Mouse (Mus musculus) adrenal gland, adult 18-20 months (tissue): ENCODE measurements around the gene Akr1b7. TPM values are rescaled to one million over a fixed set of nuclear protein-coding genes. Genes with fewer than 3 reads are reported as not detected.
"Not testable (repeated sequence)": the region's sequence is repeated elsewhere in the genome, so short reads cannot be mapped to it uniquely, and the experiment has no call there.

Experiments used
- DNase-seq, 2 experiments: peaks; one replicate each; pipeline ENCODE4 v3.0.0; 2021 to 2022; ENCODE audit warnings: low spot score in 2 of 2
- long read RNA-seq, 2 experiments: library from polyadenylated mRNA; stranded (forward); transcript quantifications; one replicate each; pipeline ENCODE4 v2.0.0; 2021
- total RNA-seq, 2 experiments: library from RNA; stranded (reverse); gene quantifications; 1 replicate in 1 of 2; 2 replicates in 1 of 2; pipeline ENCODE4 v1.2.3; 2021

Akr1b7 gene
- 1,000 to 10,000 TPM; 2,529 to 6,211 TPM for total RNA-seq
- long read RNA-seq, experiment 1, transcript Akr1b7-201 (10 exons, 1,281 nt), result major isoform, 2,324 of 2,534 reads
- long read RNA-seq, experiment 1, partial matches to known transcripts, result 67 of 2,534 reads
- long read RNA-seq, experiment 1, other reads (novel, unspliced or antisense), result 143 of 2,534 reads
- long read RNA-seq, experiment 2, transcript Akr1b7-201 (10 exons, 1,281 nt), result major isoform, 3,660 of 4,015 reads
- long read RNA-seq, experiment 2, partial matches to known transcripts, result 218 of 4,015 reads
- long read RNA-seq, experiment 2, other reads (novel, unspliced or antisense), result 137 of 4,015 reads

GRCm38 (mm10) chr6:34412023-34412422 lies at the start of gene Akr1b7:
Akr1b7 (plus strand) TSS chr6:34412334.
- peak; percentile 54 to 79 for DNase-seq

GRCm38 (mm10) chr6:34364217-34365136 lies 47.7 kb upstream of the Akr1b7 start:
- no peak for DNase-seq

DNA sequence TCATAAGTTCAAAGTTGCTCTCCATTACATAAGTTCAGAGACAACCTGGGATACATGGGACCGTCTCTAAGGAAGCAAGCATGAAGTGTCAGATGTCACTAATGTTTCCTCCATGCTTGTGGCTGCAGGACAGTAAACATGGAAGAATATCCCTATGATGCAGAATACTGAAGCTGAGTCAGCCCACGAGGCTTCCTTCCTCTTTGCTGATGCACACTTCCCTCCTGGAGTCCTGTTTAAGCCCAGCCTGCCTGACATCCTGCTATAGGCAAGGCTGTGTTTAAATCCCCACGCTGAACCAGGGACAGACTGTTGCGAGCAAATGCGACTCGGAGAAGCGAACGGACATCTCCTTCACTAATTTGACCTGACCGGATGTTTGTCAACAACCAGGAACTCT lies 44.1 kb upstream of the Akr1b7 start:
- DNase-seq, result no peak

DNA sequence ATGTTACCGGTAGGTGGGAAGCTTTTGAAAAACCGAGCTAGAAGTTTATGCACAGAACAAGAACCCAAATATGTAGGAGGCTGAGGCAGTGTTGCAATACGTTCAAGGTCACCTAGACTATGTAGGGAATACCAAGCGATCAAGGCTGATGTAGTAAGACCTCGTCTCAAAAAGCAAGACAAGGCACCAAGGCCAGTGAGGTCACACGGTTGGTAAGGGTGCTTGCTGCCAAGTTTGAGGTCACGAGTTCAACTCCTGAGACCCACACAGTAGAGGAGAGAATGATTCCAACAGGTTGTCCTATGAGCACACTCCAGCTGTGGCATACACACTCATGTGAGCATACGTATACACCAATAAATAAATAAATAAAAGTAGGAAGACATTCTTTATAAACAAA lies 42.1 kb upstream of the Akr1b7 start:
- no peak for DNase-seq

DNA sequence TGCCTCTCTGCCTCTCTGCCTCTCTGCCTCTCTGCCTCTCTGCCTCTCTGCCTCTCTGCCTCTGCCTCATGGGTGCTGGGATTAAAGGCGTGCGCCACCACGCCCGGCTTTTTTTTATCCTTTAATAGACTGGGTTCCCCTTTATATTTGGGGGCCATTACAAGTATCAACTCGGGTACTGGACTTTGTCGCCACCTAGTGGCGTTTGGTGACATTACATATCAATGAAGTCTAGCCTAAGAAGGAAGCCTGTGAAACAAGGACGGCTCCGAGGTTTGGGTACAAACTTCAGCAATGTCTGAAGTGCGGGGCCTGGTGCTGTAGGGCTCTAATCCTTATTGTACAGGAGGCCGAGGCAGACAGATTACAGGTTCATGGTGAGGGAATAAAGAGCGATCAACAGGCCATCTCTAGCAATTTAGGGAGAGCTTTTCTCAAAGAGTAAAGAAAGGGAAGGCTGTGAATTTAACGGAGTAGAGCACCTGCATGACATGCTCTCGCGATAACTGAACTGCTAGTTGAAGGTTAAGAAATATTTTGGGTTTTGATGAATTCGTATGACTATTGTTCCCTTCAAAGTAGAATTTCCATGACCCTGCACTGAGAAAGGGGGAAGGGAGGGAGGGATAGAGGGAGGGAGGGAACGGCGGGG lies 40.3 kb upstream of the Akr1b7 start:
- peak; percentile 77 to 83 for DNase-seq

DNA sequence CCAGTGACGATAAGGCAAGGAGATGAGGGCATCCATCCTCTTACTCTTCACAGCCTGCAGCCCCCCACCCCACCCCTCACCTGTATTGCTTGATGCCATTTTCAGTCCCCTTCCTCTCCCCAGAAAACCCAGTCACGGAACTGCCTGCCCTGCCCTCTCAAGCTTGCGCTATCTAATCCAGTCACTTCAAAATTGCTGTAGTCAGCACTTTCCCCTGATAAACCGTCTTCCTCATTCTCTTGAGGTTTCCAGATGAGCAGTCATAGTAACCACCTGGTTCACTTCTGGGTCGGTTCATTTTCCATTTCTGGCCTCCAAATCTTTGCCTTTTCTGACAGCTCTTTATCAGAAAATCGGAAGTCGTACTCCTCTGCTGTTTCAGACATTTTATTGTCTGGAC lies 38.3 kb upstream of the Akr1b7 start:
- no peak for DNase-seq

GRCm38 (mm10) chr6:34375888-34376287 lies 36.2 kb upstream of the Akr1b7 start:
- DNase-seq, result not testable (repeated sequence)

DNA sequence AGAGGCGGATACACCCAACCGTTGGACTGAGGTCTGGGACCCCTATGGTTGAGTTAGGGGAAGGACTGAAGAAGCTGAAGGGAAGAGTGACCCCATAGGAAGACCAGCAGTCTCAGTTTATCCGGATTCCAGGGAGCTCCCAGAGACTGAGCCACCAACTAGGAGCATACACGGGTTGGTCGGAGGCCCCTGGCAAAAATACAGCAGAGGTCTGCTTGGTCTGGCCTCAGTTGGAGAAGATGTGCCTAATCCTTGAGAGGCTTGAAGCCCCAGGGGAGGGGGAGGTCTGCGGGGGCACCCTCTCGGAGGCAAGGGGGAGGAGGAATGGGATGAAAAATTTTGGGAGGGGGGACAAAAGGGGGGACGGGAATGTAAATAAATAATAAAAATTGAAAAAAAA lies 28.7 kb upstream of the Akr1b7 start:
- no peak for DNase-seq

GRCm38 (mm10) chr6:34384110-34384661 lies 27.9 kb upstream of the Akr1b7 start, which contains the start of gene Akr1b10:
Akr1b10 (plus strand) TSS chr6:34384218.
- peak; percentile 67 to 71 for DNase-seq

- peak; percentile 61 to 64 for DNase-seq
These were observed 27.3 kb upstream of the Akr1b7 start for GRCm38 (mm10) chr6:34384701-34385370.

DNA sequence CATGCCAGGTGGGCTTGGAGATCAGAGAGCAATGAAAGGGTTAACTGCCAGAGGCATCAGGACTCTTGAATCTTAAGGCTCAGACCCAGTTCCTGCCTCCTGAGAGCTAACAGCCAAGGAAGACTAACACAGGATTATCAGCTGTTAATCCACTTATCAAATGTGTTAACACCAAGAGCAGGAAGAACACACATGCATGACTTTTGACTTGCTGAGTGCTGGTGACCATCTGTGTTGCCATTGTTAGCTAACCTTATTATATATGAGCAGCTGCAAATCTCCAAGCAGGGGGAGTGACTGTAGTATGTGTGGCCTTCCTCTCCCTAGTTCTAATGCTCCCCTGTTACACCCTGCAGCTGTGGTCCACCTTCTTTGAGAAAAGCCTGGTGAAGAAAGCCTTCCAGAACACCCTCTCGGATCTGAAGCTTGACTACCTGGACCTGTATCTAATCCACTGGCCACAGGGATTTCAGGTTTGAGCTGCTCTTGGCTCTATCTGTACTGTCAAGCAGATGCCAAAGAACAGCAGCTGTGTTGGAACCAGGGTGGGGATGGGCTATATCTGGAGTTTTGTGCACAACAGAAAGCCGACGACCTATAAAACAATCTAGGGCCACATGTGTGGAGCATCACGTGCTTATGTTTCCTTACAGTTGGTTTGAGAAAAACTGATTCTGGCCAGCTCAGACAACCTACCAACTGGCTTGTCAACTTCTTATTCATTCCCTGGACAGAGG lies 23.5 kb upstream of the Akr1b7 start:
- no peak for DNase-seq

DNA sequence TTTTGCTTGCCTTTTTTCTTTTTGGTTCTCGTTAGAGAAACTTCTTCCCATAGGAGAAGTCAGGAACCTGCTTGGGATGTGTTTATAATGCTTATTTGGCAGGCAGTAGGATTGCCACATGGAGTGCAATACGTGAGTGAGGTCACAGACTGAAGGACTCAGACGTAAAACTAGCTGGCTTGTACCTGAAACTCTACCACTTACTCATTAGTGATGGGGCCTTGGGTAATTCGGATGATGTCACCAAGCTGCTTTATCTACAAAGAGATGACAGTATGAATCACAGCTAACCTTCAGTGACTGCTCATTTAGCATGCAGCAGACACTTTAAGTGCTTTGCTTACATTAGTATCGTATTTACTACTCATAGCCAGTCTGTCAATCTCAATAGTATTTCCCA lies 16.2 kb upstream of the Akr1b7 start:
- no peak for DNase-seq

- DNase-seq, result no peak
These were observed 13.7 kb upstream of the Akr1b7 start for GRCm38 (mm10) chr6:34398431-34398830.

DNA sequence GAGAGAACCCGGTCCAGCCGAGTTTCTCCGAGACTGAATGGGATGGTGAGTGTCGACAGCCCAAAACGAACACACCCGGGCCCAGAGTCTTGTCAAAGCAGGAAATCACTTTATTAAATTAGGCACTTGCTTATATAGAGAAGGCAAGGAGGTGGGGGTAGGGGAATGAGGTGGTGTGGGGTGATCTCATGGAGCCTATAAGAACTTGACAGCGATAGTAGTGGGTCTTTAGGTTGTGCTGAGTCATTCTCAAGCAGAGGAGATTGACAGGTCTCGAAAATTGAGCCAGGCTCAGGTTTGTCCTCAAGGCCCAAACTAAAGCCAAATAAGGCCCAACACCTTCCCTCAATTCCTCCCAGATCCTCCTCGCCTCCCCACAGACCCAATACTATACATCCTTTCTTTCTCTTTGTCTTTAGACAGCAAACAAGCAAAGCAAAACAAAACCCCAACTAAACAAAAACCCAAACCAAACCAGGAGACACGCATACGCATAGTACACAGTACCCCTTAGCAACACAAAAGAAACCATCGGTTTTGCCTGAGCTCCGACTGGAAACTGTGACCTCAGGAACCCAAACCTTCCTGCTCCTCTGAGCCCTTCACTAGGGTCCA lies 12.4 kb upstream of the Akr1b7 start:
- DNase-seq, result no peak

GRCm38 (mm10) chr6:34400696-34401095 lies 11.4 kb upstream of the Akr1b7 start:
- no peak for DNase-seq

- DNase-seq, result no peak
These were observed 5.4 kb upstream of the Akr1b7 start for GRCm38 (mm10) chr6:34406746-34407145.

- no peak for DNase-seq
These were observed 4.7 kb upstream of the Akr1b7 start for GRCm38 (mm10) chr6:34407403-34407802.

GRCm38 (mm10) chr6:34412688-34413087 lies 554 bp downstream of the Akr1b7 start:
- no peak for DNase-seq

DNA sequence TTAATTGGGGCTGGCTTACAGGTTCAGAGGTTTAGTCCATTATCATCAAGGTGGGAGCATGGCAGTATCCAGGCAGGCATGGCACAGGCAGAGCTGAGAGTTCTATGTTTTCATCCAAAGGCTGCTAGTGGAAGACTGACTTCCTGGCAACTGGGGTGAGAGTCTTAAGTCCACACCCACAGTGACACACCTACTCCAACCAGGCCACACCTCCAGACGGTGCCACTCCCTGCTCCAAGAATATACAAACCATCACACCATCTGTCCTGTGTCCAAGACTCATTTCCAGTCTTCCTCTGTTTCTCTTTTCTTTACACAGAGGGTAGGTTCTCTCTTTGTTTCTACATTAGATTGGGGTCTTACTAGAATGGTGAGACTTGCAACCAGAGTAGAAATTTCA lies 1.3 kb downstream of the Akr1b7 start:
- DNase-seq, result not testable (repeated sequence)

GRCm38 (mm10) chr6:34416521-34416920 lies 4.4 kb downstream of the Akr1b7 start:
- DNase-seq, result no peak
